Mouse (Mus musculus) common myeloid progenitor, adult 5-6 weeks (primary cell): ENCODE results near the gene Ipo13. TPM values are rescaled to one million over a fixed set of nuclear protein-coding genes. Genes with fewer than 3 reads are reported as not detected.
A peak's percentile ranks its signal among the peaks of the same experiment; 100 is the strongest.

Experiments
- ATAC-seq: replicated peaks from 2 replicates; pipeline ENCODE4 v1.8.0; 2016; ENCODE audit warnings: low read depth, mild to moderate bottlenecking, moderate TSS enrichment, inconsistent platforms; ENCODE audit not compliant: poor library complexity, severe bottlenecking
- total RNA-seq: library from RNA; stranded (forward); fragments of 200-1000, 187-1606 nt; gene quantifications from 2 replicates; pipeline ENCODE4 v1.2.3, GENCODE M21; 2017

Ipo13 gene
- total RNA-seq = 11.3 and 17.9 TPM in 2 replicates

DNA sequence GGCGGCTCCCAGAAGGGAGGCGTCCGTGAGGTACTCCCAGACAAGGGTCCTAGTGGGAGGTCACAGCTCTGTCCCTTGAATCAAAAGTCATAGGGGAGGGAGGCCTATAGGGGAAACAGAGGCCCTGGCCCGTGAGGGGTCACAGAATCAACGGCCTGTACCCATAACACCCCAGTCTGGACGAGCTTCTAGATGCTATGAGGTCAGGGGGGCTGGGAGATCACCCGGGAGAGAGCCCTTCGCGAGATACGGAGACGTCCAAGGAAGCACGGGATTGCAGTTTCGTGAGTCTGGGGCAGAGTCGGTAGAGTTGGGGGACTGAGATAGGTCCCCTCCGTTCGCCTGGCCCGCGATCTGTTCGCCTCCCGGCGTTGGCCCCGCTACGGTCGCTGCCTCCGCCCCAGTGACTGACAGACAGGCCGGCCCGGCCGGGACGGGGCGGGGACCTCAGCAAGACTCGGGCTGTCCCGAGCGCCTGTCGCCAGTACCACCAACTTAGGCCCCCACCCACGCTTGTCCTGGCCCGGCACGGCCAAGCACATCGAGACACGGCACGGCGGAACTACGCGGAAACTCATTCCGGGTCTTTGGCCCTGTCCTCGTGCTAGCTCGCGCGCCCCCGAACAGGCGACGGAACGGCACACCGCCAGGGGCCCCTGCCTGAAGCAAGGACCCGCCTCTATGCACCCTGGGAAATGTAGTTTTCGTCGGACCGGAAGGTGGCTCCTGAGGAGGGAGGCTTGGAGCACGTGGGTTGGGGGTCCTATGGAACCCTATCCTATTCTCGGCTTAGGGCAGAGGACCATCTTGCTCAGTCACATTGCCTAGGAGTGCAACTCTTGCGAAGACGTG lies at the start of gene Ipo13:
Gene Ipo13 (minus strand): TSS at position 409 of the 852 bp plus-strand sequence.
- ATAC-seq = peak; percentile 85

DNA sequence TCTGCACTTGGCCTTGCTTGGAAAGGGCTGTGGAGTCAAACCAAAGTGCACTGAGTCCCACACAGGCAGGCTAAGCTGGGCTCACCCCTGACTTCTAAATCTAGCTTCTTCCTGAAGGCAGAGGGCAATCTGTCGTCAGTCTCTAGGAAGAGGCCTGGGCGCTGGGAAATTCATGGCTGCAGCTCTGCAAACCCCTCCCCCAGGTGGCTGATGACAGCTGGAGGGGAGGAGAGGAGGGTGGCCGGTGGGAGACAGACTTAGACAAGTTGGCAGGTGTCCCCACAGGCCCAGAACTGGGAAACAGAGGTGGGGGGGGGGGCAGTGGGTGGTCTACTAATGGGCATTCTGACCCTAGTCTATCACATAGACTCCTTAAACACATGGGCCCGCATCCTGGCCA lies 42.7 kb upstream of the Ipo13 start:
- no peak for ATAC-seq

DNA sequence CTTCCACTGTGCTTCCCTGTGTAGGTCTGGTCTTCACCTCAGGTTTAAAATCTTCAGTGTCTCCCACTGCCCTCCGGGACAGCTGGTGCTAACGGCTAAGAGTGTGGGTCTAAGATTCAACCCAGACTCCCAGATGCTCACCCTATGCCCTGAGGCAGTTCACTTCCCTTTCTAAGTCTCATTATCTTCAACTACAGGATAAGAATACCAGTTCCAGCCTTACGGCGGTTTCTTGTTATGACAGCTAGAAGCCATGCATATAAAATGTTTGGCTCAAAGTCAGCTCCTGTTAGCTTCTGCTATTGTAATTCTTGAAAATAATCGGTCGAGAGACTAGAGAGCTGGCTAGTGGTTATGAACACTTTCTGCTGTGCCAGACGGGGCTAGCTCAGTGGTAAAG lies 32.7 kb upstream of the Ipo13 start:
- ATAC-seq = no peak

DNA sequence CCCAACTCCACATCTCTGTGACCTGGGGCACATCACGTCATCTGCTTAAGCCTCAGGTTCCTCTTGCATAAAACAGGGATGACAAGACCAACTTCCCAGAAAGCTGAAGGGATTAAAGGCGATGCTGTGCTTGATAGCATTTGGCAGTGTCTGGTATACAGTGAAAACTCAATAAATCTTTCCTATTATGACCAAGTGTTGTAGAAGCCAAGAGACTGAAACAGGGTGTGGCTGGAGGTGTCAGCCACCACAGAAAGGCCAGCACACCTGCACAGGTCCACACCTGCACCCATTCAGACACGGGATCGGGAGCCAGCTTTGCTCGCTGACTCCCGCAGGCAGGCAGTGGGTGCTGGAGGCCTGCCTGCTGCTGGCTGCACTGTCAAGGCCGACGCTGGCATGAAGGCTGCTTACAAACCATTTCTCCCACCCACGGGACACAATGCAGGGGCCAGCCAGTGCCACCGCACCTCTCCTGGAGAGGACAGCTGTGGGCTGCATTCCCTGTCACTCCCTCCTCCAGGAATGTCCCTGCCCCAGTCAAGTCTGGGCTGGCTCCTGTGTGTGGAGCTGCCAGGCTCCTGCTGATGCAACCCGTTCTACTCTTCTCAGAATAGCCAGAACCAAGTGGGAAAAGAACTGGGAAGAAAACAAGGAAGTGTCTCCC lies 32.0 kb upstream of the Ipo13 start:
- no peak for ATAC-seq

DNA sequence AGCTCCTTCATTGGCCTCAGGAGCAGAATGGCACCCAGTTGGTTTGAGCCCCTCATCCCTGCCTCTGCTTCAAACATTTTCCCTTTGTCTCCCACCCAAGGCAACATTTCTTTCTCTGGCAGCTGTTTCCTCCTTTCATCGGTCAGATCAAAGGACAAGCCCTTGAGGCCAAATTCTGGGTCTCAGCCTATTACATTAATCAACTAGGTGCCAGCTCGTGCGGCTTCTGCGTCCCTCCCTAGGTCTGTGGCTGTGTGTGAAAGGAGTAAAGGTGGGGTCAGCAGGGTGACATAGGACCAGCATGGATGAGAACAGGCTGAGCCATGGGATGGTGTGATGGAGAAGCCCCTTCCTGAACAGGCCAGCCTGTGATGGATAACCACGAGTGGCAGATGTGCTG lies 28.5 kb upstream of the Ipo13 start:
- no peak for ATAC-seq

DNA sequence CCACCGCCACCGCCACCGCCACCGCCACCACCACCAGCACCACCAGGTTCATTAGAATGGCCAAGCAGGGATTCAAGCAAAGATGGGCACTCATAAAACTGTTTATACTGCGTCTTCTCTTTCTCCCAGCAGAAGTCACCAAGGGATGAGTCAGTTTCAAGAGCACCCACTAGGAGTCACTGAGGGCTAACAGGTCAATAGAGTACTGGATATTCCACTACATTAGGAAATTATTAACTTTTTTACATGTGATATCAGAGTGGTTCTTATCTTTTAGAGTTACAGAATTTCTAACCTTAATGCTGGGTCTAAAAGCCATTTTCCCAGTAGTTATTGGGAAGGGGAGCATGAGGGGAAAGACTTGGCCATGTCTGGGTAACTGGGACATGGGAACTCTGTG lies 22.2 kb upstream of the Ipo13 start:
- no peak for ATAC-seq

DNA sequence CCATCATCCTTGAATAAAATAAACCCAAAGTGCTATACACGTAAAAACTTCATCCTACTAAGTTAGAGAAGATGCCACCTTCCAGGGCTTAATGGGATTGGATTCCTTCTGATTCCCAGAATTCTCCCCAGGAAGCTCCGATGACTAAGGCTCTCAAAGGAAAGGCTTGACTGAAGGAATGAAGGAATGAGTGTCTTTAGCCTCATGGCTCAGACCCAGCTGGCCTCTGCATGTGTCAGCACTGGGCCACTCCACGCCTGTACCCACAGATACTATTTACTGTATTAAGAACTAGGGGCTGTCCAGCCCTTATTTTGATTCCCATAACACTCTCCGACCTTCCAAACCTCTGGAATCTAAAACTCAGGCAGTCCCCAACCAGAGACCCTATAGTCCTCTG lies 19.3 kb upstream of the Ipo13 start:
- no peak for ATAC-seq

DNA sequence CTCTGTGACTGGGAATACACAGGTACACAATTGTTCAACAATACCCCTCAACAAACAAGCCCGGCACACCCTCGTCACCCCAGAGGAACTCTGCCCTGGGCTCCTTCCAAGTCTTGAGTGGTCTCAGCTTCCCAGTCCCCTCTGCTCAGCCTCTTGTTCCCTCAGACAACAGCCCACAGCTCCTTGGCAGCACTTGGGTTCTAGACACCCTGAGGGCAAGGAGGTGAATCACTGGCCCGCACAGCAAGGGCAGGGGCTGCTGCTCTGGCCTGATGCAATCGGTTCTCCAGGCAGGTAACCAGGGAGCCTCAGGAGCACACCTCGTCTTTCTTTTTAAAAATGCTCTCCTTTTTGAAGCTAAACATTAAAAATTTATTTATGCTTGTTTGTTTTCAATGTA lies 18.4 kb upstream of the Ipo13 start:
- no peak for ATAC-seq

DNA sequence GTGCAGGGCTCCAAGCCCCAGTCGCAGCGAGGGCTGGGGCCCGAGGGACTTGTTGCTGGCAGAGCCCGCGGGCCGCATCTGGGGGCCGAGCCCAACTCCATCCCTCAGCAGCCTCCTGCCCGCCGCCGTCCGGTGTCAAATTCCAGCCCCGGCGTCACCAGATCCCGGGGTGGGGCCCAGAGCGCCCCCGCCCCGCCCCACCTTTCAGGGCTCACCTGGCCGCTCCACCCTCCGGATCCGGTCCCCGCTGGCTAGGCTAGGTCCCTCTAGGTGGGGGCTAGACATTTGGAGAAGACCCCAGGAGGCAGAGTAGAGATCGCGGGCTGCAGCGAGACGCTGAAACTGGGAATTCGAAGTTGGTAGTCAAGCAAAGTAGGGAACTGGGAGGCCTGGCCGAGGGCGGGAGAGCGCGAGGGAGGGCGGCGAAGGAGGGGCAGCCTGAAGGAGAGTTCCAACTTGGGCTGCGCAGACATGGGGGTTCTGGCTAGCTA lies 14.6 kb upstream of the Ipo13 start, which contains the start of gene Artn:
Gene Artn (minus strand): TSS at position 373 of the 491 bp plus-strand sequence.
- ATAC-seq = no peak

DNA sequence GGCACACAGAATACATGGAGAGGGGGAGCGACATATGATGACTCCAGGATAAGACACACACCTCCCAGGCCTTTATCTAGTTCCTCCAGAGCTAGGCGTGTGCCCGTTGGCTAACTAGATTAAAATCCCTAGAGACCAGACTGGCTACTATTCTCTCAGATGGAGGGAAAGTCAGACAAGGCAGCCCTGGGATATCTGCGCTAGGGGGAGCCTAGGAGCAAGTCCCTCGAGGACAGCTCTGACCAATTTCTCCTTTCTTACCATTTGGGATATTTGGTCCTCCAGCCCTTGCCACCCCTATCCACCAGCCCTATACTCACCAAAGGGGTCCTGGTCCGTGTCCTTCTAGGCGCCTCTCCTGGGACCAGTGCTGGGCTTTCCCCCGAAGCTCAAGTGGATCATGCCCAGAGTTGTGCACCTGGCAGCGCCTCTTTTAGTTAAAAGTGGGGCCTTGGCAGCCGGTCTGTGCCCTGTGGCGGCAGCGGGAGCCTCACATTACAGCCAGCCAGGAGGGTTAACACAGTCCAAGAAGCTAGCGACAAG lies 14.0 kb upstream of the Ipo13 start:
- peak; percentile 61 for ATAC-seq

DNA sequence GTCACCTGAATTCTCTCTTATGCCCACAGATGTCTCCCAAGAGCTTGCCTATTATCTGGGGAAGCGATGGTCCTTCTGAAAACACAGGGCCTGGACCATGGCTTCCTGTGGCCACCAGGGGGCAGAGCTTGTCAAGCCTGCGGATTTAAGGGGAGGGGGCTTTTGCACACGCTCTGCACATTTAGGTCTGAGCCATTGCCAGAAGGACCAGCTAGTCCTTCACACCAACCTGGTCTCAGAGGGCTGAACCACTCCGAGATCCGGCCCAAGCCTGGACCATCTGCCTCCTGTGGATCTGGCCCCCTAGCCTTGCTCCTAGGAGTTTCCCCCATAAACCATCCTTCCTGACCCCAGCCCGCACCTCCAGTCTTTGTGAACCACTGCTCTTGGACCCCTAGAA lies 13.4 kb upstream of the Ipo13 start:
- 0 out of 2 replicates have a peak, but pooled peaks have one; percentile 7 for ATAC-seq

DNA sequence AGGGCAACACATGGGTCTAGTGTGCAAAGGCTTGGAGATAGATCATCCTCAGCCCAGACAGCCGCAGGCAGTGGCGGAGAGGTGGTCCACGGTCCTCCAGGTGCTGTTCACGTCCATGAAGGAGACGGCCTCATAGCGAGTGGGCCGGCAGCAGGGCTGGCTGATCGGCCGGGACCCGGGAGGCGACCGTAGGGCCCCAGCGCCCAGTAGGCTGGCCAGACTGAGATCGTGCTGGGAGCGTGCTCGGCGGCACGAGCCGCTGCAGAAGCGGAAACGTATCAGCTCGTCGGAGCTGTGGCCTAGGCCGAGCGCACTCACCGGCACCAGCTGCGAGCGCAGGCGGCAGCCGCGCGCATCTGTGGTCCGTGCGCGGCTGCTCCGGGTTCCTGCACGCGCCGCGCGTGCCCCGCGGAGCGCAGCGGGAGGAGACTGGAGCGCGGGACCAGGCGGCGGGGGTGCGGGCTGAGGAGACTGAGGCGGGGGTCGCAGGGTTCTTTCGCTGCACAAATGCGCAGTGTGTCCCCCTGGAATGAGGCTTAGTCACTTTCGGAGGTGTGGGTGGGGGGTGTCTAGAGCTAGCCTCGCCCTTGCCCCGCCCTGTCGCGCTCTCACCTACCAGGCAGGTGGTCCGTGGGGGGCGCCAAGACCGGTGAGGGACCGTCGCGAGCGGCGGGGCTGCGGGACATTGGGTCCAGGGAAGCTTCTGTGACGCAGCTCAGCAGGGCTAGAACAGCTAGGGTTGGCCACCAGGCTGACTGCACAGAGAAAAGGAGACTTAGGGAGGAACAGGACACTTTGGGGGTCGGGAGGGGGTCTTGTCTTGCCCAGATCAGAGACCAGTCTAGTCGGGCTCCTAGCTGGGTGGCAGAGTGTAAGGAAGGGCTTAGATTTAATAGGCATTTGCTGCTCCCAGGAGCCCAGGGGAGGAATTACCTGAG lies 12.0 kb upstream of the Ipo13 start:
- ATAC-seq = peak; percentile 28; the same call in 1 of the 2 replicates

DNA sequence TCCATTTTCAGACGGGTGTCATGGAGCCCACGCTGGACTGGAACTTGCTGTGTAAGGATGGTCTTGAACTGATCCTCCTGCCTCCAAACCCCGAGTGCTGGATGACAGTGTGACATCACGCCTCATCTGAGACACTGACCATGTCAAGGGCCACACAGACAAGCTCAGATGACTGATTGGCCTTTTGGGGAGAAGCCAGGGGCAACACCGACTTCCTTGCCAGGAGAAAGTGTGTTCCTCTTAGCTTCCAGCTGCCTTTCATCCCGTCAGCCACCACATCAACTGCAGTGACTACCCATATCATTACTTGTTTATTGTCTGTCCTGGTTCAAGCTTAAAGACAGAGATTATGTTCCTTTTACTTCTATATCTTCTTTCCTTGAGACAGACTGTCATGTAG lies 10.1 kb upstream of the Ipo13 start:
- no peak for ATAC-seq

DNA sequence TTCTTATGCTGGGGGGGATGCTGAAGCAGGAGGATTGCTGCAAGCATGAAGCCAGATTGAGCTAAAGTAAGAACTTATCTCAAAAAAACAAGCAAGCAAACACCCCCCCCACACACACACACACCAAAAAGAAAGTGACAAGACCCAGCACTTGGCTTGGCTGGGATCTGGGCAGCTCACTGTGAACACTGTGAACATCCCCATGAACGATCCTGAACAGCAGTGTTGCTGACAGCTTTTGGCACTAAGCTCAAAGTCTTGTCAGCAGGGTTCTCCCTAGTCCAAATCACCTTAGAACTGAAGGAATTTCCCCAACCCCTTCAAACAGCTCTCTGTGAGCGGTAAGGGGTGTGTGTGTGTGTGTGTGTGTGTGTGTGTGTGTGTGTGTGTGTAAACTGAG lies 8.7 kb upstream of the Ipo13 start:
- ATAC-seq = no peak

DNA sequence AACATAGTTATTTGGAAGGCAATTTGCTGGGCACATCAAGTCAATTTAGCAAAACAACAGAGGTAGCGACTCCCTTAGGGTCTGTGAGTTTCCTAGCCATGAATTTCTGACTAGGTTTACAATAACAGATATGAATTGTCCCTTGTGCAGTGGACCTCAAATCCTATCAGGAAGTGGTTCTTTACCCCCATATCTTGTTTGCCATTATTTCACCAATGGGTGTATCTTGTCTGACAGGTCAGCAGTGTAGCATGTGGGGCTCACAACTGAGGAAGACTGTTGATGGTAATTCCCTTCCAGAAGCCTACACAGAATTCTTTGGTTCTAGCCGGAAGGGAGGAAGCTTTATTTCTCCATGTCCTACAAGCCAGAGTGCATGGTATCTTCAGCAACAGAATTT lies 6.6 kb upstream of the Ipo13 start:
- no peak for ATAC-seq

DNA sequence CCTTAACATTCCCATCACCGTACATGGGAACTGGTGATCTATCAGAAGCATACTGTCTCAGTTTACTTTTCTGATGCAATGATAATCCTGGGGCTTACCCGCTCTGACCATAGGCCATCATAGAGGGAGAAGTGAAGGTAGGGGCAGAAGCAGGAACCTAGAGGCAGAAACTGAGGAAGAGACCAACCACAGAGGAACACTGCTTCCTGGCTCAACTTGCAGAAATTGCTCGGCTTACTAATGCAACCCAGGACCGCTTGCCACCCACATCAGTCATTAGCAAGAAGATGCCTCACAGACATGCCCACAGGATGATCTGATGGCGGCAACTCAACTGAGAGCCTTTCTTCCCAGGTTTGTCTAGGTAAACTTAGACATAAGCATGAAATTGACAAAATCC lies 4.0 kb upstream of the Ipo13 start:
- ATAC-seq = no peak

DNA sequence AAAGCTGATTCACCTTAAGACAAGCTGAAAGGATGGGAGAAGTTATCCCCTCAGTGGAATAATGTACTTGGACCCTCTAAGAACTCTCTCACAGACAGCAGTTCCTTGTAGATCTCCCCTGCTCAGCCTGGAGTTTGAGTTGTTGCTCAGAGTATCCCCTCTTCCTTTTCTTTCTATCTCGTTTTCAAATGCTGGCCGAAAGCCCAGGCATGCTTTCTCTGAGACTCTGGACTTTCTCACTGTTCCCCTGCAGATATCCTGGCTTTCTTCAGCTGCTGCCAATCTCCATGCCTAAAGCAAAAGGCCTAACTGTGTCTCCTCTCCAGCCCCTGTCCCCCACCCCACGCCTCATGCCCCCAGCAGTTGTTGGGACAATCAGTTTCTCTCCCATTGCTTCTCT lies 3.5 kb upstream of the Ipo13 start:
- ATAC-seq = no peak

DNA sequence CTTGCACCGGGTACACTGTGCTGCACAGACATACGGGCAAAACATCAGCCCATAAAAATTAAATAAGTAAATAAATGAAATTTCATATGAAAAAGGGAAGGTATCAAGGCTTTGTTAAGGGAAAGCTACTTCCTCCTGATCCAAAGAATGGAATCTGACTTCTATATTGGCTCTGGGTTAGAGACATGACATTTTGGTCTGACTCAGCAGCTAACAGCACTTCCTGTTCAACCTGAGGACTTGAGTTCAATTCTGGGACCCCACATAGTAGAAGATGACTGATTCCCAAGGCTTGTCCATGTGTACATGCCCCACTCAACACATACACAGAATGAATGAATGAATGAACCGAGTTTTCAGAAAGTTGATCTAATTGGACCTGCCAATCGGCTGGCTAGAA lies 3.0 kb upstream of the Ipo13 start:
- ATAC-seq = no peak

DNA sequence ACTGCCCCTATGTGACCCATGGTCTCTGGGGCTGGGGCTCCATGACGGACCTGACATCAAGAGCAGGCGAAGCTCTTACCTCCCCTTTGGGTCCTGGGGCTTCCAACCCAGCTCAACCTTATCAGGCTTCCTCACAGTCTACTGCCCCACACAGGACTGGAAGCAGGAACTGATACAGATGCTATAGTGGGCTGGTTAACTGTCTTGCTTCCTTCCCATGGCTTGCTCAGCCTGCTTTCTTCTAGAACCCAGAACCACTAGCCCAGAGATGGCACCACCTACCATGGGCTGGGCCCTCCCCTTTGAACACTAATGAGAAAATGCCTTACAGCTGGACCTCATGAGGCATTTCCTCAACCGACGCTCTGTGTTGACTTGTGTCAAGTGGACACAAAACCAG lies 2.6 kb upstream of the Ipo13 start:
- no peak for ATAC-seq

DNA sequence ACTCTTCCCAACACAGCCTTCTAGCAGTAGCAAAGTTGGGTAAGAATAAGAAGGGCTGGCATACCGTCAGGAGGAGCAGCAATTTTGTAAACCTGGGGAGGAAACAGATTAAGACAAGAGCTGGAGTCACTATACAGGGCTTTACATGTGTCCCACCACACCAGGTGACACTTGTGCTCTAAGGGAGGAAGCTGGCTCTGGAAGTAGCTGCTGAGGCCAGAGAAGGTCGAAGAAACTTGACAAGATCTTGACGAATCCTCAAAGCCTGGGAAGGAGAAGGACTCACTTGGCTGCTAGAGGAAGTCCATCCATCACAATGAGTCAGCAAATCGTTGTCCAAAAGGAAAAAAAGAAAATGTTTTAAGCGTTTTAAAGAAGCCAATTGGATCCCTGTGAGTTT lies 1.6 kb upstream of the Ipo13 start:
- no peak for ATAC-seq
